Mouse (Mus musculus) embryo, embryonic 10.5 days (tissue): ENCODE data around the gene Snd1.
"Not testable (repeated sequence)": the region's sequence is repeated elsewhere in the genome, so short reads cannot be mapped to it uniquely, and the experiment has no call there.

Experiments
- DNase-seq: peaks from one replicate; pipeline ENCODE4 v3.0.0-alpha.2; 2015; ENCODE audit warnings: low spot score

The Snd1 gene

GRCm38 (mm10) chr6:28486008-28486407 is 11.1 kb downstream of the Snd1 start:
- DNase-seq: no peak

- no peak for DNase-seq
Measured at GRCm38 (mm10) chr6:28486471-28486870, 11.5 kb downstream of the Snd1 start.

- no peak for DNase-seq
Measured at GRCm38 (mm10) chr6:28486905-28487304, 12.0 kb downstream of the Snd1 start.

GRCm38 (mm10) chr6:28488204-28488851 is 13.4 kb downstream of the Snd1 start:
- no peak for DNase-seq

- no peak for DNase-seq
Measured at GRCm38 (mm10) chr6:28490612-28491011, 15.7 kb downstream of the Snd1 start.

- no peak for DNase-seq
Measured at GRCm38 (mm10) chr6:28491198-28491597, 16.3 kb downstream of the Snd1 start.

GRCm38 (mm10) chr6:28497837-28498236 is 22.9 kb downstream of the Snd1 start:
- DNase-seq: no peak

- DNase-seq: no peak
Measured at GRCm38 (mm10) chr6:28502576-28502975, 27.6 kb downstream of the Snd1 start.

GRCm38 (mm10) chr6:28503148-28503547 is 28.2 kb downstream of the Snd1 start:
- no peak for DNase-seq

- DNase-seq: no peak
Measured at GRCm38 (mm10) chr6:28504611-28505010, 29.7 kb downstream of the Snd1 start.

- no peak for DNase-seq
Measured at GRCm38 (mm10) chr6:28507759-28508158, 32.8 kb downstream of the Snd1 start.

GRCm38 (mm10) chr6:28514195-28514594 is 39.3 kb downstream of the Snd1 start:
- no peak for DNase-seq

- no peak for DNase-seq
Measured at GRCm38 (mm10) chr6:28514830-28515350, 40.0 kb downstream of the Snd1 start.

- peak; percentile 9 for DNase-seq
Measured at GRCm38 (mm10) chr6:28516618-28517017, 41.7 kb downstream of the Snd1 start.

GRCm38 (mm10) chr6:28517050-28517449 is 42.1 kb downstream of the Snd1 start:
- DNase-seq: no peak

GRCm38 (mm10) chr6:28519426-28519825 is 44.5 kb downstream of the Snd1 start:
- DNase-seq: no peak

- DNase-seq: not testable (repeated sequence)
Measured at GRCm38 (mm10) chr6:28520787-28521186, 45.8 kb downstream of the Snd1 start.

- DNase-seq: no peak
Measured at GRCm38 (mm10) chr6:28521416-28521815, 46.5 kb downstream of the Snd1 start.

- DNase-seq: no peak
Measured at GRCm38 (mm10) chr6:28525589-28525988, 50.6 kb downstream of the Snd1 start.

- DNase-seq: no peak
Measured at GRCm38 (mm10) chr6:28527459-28527858, 52.5 kb downstream of the Snd1 start.

- DNase-seq: no peak
Measured at GRCm38 (mm10) chr6:28528208-28528607, 53.3 kb downstream of the Snd1 start.

GRCm38 (mm10) chr6:28536464-28536863 is 61.5 kb downstream of the Snd1 start:
- DNase-seq: no peak

GRCm38 (mm10) chr6:28537851-28538527 is 63.0 kb downstream of the Snd1 start:
- DNase-seq: peak; percentile 15

GRCm38 (mm10) chr6:28542298-28542701 is 67.4 kb downstream of the Snd1 start:
- no peak for DNase-seq
